Mouse (Mus musculus): ENCODE measurements around the gene Chn2.

Gene Chn2

DNA sequence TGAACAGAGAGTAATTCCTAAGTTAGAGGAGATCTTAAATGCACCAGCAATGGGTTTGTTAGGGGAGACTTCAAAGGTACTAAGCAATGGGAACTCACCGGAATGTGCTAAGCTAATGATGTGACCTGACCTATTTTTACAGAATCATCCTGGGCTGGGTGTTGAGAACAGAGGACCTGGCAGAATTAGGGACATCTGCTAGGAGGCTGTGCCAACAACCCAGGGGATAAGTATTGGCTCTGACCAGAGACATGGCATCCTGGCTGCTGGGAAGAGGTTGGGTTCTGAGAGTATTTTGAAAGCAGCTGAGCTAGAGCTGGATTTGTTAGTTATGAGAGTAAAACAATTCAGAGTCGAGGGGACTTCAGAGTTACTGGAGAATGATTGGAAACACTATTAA is 40.5 kb downstream of the Chn2 start:
- DNase-seq, result no peak

DNA sequence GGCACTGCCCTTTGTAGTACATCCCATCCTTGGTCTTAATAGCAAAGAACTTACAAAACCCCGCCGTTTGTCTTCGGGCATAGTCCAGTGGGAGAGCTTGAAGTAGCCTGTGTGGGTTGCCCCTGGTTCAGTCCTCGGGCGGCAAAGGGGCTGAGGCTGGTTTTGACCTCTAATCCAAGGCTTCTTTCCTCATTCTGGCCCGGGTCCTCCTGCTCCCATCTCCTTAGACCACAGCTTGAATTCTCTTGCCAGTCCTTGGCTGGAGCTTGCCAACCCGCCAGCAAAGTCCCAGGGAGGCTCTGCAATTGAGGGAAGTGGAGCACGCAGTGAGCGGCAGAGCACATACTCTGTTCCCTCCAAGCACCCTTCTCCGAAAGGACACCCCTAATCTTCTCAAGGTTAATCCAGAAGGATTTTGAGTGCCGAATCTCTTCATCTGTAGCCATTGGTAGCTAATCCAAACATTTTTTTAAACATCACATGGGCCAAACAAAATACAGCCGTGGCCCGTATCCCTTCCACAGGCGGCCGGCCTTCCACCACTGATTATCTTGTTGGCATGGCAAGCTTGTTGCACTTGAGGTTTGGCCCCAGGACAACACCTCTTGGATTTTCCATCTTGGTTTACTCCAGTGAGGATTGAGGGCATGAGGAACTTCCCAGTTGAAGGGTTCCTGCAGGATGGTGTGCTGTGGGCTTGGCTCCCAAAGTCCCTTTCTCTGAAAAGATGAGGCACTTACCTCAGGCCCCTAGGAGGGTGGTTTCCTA is 41.3 kb downstream of the Chn2 start:
- DNase-seq, result no peak

DNA sequence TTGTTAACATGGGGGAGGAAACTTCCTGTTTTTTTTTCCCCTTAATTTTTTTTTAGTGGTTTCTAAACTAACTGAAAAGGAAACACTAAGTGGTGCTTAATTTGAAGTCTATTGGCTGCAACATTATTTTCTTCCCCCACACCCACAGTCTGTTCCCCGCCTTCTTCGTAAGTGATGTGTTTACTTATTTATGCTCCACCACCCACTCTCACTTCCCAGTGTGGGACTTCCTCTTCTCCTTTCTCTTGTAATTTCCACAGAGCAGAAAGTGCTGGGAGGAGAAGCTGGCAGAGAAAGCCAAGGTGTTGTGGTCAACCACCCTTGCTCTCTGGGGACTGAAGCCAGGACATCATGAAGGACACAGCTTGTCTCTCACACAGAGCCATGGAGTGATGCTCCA is 43.2 kb downstream of the Chn2 start:
- no peak for DNase-seq

DNA sequence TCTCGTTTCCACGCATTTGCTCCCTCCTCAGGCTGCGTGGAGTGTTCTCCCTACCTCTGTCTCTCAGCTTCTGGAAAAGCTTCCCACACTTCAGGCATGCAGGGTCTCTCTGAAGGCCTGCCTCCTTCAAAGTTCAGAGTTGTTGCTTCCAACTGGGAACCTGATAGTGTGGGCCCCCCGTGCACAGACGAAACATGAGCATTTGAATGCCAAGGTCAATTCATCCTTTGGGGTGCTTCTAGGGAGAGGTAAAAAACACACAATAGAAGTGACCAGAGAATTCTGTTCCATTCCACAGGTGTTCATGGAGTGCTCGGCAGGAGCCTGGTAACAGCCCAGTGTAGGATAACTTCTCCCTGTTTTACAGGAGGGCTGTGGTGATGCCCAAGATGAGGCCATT is 44.7 kb downstream of the Chn2 start:
- DNase-seq, result no peak

DNA sequence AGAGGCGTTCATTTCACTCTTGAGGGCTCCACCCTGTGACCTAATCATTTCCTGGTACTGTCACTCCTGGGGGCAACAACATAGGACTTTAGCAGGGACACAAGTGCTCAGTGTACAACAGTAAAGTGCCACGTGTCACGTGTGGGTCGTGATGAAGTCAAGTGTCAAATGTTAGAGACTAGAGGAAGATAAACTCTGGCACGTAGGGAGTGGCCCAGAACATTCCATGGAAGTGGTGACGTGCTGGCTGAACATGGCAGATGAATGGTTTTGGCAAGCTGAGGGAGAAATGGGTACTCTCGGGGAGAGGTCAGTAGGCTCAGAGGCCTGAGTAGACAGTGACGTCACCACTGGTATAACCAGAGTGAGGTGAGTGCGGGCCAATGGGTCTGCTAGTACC is 45.7 kb downstream of the Chn2 start:
- no peak for DNase-seq

DNA sequence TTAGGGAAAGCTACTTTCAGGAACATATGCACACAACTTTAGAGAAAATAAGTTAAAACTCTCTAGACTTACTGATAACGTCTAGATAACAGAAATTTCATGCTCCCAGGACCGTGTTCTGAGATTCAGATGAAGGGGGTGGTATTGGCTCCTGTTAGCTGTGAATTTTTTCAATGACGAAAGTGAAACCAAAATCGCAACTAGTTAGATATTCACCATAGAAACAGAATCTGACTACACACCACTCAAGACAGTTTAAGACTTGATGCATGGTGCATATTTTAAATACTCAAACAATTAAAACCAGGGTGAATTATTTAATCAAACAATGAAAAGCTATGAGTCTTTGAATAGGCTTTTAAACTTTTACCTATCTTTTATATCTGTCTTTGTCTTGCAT is 48.8 kb downstream of the Chn2 start:
- DNase-seq, result no peak

DNA sequence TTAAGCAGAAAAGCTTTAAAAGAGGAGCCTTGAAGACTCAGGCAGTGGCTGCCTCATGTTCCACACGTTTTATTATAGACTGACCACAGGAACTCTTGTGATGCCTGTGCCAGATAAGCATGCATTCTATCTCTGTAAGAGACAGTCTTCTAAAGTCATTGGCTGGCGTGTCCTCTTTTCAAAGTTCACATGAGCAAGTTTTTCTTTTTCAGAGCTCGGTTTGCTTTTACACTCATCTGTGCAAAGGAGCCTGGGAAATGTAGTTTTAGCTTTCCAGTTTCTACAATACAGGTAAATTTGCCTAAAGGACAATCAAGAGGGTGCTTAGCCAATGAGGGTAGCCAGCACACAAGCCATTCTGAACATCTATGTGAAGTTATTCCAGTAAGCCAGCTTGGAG is 51.5 kb downstream of the Chn2 start:
- DNase-seq, result no peak

DNA sequence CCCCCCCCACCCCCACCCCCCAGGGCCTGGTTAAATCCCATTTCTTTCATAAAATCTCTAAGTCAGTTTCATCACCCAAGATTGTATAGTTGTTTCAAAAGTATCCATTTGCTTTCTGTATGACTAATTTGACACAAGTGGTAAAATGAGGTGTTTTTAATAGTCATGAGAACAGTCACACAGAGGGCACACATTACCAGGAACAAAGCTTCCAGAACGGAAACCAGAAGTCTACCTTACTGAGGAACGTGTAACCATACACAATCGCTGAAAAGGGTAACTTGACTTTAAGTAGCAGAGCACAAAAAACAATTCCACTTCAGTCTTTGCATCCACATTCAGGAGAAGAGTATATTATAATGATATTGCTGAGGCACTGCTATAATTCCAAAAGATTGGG is 53.6 kb downstream of the Chn2 start:
- no peak for DNase-seq

DNA sequence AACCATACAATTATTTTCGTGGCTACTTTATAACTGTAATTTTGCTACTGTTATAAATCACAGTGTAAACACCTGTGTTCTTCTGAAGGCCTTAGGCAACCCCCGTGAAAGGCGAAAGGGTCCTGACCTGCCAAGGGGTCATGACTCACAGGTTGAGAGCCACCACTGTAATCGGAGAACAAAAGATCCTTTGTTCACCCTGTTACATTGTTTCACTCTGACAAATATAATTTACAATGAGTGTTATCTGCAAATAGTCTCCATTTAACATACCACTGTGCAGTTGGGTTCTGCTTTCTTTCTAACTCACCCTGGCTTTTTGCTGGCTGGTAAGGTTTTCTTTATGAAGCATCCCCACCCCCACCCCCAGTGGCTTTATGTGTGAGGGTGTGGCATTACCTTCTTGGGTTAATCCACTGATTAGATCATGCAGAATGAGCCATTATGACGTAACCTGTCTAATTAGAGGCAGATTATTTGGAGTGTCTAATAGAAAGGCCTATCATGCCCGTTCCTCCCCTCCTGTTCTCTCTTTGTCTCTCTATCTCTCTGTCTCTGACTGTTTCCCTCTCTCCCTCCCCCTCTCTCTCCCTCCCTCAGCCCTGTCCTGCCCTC is 56.9 kb downstream of the Chn2 start:
- DNase-seq, result no peak

DNA sequence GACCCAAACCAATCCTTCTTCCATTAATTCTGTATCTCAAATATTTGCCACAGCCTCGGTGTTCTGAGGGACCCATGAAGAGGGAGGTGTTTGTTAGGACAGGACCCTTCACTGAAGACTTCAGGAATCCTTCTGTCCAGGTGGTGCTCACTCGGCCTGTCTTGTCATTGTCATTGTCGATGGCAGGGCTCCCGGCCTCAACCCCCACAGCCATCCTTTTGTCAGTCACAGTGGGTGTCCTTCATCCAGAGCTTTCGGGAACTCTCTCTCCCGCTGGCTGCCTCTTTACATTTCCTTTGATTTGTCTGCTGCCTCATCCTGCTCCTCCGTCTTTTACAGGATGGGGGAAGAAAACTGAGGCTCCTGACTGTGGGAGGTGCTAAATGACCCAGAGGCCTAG is 57.5 kb downstream of the Chn2 start:
- no peak for DNase-seq

DNA sequence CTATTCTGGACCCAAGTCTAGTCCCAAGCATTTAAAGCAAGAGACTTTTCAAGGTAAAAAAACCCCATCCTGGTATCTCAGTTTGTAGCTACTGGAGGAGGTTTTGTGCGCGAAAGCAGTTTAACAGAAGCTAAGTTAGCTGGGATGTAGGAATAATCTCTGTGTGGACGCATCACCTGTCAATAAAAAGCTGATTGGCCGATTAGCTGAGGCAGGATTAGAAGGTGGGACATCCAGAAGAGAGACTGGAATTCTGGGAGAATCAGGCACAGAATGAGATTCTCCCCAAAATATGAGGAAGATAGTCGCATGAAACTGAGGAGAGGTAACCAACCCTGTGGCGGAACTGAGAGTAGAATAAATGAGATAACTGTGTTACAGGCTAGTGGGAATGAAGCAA is 59.0 kb downstream of the Chn2 start:
- no peak for DNase-seq

DNA sequence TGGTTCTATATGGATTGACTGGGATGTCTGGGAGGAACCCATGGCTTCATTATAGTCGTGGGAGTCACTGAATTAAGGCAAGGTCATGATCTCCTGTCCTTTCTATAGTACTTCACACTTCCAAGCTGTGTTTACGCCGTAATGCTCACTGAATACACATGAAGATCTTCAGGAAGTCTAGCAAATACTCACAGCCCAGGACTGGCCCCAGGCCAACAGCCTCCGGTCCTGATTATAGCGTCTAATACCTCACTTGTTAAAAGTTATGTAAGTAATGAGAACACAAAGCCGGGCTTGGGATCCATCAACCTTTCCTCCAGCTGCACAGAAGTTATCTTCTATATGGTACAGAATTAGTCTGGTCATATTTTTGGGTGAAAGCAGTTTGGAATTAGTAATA is 60.3 kb downstream of the Chn2 start:
- DNase-seq, result no peak

DNA sequence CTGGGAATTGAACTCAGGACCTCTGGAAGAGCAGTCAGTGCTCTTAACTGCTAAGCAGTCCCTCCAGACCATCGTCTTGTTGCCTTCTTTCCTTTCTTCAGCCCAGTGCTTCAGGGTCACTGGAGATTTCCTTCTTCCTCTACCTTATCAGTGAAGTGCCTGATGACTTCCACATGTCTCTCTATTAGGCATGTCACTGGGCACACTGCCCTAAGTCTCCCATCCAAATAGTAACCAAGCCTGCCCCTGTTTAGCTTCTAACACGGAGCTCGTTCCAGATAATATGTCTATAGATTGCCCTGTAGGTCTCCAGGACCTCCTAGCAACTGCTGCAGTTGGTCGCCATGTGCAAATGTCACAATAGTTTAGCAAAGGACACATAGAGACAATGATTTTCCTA is 62.9 kb downstream of the Chn2 start:
- DNase-seq, result no peak

DNA sequence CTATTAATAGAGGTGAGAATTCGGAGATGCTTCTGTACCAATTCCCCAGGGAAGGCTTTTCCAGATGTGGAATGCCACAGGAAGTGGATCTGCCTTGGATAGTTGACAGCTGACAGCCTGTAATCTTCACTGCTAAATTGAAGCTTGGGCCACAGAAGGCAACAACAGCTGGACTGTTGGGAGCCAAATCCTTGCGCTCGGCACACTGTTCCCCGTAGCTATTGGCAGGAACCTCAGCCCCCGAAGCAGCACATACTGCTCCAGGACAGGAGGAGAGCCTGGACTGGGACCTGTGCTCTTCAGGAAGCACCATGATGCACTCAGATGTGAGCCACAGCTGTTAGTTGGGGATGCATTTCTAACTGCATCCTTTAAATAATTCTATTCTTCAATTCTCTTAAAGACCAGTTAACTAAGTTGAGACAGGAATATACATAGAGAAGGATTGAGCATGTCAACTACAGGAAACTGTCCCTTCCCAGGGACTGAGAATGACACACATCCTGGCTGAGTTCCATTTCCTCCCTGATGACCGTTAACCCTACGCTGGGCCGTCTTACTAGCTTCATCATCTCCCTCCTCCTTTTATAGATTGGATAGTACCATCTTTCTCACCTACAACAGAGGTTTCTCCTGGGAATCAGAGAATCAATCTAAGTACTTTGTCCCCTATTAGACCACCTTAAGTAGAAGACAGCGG is 64.1 kb downstream of the Chn2 start:
- no peak for DNase-seq

DNA sequence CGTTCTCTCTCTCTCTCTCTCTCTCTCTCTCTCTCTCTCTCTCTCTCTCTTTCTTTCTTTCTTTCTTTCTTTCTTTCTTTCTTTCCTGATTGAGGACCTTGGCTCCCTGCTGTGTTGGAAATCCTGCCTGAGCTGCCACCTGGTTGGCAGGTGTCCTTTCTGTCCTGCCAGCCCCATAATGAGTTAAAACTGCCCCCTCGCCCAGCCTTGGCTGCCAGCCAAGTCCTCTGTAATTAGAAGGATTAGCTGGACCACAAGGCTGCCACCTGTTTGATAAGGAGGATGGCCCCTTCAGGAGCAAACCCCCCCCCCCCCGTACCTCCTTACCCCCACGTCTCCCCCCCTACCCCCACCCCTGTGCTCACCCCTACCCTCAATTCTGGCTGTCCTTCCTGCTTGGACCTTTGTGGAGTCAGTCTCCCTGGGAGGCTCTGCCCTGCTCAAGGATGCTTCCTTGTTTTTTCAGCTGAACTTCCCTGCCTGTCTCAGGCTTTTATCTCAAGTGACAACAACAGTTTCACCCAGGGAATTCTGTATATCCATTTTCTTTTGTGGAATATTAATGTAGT is 72.1 kb downstream of the Chn2 start:
- DNase-seq, result no peak

DNA sequence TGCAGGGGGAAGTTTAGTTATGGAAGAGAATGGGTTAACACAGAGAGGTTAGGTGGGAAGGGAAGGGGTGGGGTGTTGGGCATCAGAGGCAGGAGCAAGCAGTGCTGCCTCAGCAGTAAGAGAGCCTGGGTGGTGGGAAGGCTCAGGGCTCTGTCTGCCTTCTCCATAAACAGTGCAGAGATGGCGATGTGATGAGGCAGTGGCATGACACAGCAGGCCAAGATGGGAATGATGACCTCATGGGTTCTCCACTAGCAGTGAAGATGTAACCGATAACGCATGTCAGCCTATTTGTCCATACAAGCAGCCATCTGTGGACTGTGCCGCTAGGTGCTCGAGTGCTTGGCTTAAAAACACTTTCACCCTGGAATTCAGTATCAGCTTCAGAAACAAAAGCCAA is 74.0 kb downstream of the Chn2 start:
- no peak for DNase-seq

DNA sequence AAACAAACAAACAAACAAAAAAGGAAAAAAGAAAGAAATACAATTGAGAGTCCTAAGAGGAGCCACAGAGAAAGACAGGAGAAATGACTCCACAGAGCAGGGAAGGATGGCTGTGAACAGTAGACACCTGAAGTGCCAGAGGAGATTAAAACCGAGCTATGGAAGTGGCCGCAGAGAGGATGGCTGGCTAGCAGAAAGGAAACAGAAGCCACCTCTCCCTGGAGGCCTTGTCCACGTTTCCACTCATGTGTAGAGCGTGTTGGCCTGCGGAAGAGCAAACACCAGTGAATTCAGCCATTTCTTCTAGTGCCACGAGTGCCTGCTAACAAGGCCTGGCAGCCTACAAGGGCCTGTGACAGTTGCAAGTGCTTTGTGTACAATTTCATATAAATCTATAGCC is 75.1 kb downstream of the Chn2 start:
- no peak for DNase-seq

DNA sequence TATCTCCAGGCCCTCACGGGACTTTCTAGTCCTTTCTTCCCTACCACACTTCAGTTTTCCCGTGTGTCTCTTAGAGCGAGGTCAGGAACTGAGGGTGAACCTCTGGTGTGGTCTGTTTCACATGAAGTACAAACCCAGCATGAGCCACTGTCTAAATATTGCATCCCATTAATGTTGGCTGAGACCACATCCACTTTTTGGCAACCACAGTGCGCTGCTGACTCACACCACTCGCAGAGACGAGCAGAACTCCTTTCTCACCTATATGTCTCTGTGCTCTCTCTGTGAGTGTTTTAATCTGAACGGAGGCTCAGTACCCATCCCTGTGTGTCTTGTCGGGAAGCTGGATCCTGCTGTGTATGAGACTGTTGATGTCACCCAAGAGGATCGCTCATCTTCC is 76.9 kb downstream of the Chn2 start:
- no peak for DNase-seq

DNA sequence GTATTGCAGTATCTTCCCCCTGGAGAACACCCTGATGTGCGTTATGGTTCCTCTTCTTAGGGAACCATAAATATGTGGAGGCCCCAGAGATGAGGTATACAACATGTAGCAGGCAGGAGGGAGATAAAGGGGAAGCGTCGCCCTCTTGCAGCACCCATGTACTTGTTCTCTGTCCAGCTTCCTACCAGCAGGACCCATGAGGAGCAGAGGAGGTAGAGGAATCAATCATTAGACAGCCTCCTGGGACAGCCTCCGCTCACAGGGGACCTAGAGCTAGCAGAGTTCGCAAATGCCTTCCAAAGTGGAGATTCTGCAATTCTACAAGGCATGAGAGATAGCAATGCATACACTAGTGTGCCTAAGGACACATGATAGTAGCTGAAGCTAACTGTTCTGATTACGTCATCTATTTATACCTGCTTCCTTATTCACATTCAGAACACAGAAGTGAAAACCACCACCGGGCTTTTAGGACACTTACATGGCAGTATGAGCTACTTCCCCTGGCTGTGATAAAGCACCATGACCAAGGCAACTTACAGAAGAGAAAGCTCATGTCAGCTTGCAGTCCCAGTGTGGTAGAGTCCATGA is 77.7 kb downstream of the Chn2 start:
- DNase-seq, result no peak

DNA sequence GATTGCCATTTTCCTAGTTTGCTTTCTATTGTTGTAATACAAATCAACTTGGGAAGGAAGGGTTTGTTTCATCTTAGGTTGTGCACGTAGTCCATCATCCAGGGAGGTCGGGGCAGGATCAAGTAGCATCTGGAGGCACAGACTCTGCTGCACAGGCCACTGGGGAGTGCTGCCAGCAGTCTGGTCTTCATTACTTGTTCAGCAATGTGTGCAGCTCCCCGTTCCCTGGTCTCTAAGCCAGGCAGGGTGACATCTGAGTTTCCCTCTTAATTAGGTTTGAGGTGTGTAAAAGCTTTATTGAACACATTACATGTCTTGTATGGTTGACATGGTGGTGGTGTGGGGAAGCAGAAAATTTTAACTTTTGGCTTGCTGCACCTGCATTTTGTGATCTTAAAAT is 79.0 kb downstream of the Chn2 start:
- no peak for DNase-seq

DNA sequence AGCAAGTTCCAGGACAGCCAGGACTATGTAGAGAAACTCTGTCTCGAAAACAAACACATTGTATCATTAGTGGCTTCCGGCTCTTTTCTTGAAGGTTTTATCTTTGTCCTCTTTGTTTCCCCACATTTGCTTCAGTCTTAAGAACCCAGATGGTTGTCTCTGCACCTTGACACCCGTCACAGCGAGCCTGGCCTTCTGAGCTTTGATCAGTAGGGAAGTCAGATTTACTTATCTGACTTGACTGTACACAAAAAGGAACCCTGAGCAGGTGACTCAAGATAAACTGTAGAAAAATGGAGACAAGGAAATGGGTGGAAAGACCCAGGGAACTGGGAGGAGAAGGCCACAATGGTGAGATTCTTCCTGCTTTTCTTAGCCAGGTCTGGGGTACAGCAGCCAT is 79.5 kb downstream of the Chn2 start:
- no peak for DNase-seq

DNA sequence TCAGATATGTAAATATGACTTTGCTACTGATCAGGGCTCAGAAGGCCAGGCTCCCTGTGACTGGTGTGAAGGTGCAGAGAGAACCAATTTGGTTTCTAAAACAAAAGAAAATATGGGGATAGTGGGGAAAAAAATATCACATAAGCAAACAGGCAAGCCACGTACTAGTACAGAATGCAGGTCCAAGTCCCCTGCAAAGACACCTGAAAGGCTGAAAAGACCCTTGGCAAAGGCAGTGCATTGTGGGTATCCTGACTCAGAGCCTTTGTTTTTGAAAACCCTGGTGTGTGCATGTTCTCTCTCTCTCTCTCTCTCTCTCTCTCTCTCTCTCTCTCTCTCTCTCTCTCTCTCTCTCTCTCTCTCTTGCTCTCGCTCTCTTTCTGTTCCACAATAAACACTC is 80.1 kb downstream of the Chn2 start:
- DNase-seq, result no peak

DNA sequence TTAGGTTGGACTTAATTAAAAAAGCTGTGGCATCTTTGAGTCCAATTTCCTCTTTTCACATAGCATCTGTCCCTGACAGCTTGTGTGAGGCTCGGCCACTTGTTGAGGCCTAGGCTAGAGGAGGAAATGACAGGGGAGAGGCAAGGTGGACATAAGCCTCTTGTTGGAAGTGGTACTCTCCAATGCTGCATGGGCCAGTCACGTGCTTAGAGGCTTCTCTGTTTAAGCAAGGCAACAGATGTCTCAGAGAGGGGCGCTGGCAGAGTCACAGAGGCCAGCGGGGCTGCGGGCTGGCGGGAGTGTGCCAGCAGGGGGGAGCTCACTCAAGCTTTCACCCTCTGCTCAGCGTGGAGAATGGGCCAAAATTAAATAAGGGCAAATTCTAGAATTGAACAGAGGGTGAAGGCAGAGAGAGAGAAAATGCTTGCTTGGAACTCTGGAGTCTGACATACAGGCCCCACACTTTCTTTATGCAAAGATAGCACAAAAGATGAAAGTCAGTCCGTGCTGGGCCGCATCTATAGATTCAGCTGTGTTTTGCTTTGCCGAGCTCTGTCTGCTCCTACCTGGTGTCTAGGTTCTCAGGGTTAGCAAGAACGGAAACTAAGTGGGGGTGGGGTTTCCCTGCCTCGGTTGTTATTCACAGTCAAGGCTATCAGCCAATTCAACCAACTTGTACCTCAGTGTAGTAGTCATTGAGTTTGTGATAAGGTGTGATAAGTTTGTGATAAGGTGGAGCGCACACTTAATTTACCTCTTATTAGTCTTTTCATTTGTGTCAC is 80.7 kb downstream of the Chn2 start:
- no peak for DNase-seq
